Mouse (Mus musculus) frontal cortex, postnatal 36 days (tissue): Measurements from ENCODE around the gene Slc38a8.
A peak's percentile ranks its signal among the peaks of the same experiment; 100 is the strongest.

Source experiments
- DNase-seq, 2 experiments: peaks; one replicate each; pipeline ENCODE4 v3.0.0; 2022; ENCODE audit warnings: low spot score in 2 of 2

Gene Slc38a8

GRCm38 (mm10) chr8:119501598-119501997 is at the start of gene Slc38a8:
Slc38a8 (minus strand) TSS chr8:119501698.
- no peak for DNase-seq

DNA sequence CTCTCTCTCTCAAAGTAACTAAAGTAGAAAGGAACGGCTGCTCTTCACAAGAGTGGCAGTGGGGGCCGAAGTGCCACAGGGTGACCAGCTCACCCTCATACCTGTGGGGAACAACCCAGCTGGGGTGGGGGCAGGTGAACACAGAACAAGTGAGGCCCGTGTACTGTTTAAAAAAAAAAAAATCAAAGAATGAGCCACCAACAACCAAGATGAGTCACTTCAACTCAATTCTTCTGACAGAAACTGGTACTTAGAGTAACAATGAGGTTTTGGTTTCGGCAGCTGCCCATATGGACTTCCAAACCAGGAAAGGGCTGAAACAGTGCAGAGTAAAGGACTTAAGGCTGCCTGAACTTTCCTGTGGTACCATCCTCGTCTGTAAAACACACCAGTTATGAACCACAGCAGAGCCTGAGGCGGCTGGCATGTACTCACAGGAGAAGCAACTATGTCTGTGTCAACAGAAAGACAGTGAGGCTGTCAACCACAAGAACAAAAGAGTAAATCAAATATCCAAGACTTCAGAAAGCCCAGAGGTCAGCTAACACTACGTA is 47.1 kb upstream of the Slc38a8 start:
- DNase-seq = no peak

DNA sequence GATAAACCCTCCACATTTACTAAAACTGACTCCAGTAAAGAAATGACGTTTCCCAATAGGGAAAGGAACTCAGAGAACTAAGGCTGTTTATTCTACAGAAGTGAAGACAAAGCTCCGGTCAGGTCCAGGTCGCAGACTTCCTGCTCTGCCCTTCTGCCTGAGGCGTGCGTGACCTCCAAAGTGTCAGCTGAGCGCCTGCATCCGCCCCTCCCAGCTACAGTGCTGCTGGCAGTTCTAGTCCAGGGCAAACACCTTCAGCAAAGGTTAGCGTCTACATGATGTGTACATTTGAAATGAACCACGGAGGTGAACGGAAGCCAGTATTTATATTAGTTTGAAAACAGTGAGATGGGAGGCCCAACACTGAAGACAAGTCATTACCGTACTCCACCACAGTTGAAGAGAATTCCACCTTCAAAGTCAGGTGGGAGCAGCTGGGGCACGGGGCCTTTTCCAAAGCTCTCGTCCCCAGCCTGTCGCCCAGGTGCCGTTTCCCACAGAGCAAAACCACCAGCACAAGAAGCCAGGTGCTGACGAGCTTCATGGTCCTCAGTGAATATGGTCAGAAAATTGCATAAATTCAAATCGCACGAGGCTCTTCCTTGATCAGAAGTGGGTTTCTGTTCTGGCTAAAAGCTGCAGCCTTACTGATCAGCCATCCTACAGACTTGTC is 45.7 kb upstream of the Slc38a8 start:
- no peak for DNase-seq

DNA sequence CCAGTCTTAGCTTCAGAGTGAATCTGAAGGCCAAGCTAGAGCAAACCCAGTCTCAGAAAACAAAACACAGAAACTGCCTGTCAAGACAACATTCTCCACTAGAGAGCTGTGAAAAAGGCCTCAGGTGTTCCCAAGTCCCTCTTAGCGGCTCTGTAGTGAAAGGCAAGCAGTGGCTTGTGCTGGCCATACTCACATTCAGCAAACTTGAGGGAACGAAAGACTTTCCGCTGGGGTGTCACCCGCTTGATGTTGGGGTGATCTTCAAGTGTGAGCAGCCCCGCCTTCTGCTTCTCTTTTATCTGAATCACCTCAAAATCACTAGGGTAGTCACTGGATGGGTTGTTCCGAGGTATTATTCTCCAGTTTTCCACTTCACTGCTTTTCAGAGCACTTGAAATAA is 44.3 kb upstream of the Slc38a8 start:
- no peak for DNase-seq

DNA sequence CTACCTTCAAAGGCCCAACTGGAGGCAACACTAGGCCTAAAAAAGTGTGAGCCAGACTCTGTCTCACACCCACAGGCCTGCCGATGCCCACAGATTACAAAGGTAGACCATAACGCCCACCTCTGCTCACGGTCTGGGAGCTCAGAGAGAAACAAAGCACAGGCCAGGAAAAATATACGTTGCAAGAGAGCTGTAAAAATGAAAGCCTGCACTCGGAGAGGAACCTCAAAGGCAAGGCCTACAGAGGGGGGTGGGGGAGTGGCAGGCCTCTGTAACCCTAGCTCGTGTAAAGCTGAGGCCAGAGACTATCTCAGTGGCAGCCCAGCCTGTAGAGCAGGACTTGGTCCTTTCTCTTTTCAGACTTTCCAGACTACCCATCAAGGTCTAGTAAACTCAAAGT is 43.7 kb upstream of the Slc38a8 start:
- no peak for DNase-seq

DNA sequence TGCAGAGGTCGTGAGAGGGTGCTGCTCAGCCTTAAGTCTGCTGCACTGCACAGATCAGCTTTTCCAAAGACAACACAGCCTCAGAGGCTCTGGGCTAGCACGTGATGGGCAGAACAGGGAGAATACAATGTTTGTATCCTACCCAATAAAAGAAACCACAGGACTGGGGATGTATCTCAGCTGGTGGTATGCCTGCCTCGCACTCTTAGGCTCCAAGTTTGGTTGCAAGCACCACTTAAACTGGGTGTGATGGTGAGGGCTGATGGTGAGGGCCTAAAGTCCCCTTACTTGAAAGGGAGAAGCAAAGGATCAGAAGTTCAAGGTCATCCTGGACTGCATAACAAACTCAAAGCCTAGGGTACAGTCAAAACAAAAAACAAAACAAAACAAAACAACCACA is 43.1 kb upstream of the Slc38a8 start:
- no peak for DNase-seq

GRCm38 (mm10) chr8:119531973-119532372 is 30.5 kb upstream of the Slc38a8 start:
- DNase-seq = peak; percentile 75 to 80

GRCm38 (mm10) chr8:119531397-119531796 is 29.9 kb upstream of the Slc38a8 start:
- DNase-seq = no peak

- DNase-seq = no peak
Observed at GRCm38 (mm10) chr8:119530937-119531336, 29.4 kb upstream of the Slc38a8 start.

- DNase-seq = no peak
Observed at GRCm38 (mm10) chr8:119528762-119529161, 27.3 kb upstream of the Slc38a8 start.

DNA sequence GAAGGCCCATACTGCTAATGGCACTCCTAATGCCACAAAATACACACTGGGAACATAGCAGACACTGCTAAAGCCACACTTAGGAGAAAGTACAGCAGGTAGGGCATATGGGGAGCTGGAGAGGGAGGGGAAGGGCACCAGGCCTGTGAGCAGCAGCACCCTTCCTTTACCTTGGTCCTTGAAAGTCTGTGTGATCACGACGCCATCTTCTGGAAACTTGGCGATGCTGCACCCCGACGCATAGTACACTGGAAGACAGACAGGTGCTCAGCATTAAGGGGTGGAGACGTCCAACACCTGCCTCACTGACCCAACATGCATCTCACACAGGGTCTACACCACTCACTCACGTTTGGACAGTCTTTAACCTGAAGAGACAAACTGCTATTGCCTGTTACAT is 18.6 kb upstream of the Slc38a8 start:
- DNase-seq = no peak

DNA sequence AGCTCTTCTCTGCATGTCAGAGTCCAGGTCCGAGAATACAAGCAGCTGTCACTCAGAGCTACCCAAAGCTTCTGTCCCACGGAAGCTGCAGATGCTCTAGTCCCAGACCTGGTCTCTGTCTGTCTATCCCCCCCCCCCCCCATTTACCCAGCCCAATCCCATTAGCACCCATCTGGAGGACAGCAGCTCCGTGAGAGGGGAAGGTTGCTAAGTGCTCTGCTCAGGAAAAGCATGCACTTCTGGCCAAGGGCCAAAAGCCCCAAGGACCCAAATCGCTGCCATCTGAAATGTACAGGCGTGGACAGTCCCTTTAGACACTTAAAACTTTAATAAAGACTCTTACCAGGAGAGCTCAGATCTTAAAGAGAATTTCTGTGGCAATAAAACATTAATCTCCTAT is 15.2 kb upstream of the Slc38a8 start:
- DNase-seq = no peak

DNA sequence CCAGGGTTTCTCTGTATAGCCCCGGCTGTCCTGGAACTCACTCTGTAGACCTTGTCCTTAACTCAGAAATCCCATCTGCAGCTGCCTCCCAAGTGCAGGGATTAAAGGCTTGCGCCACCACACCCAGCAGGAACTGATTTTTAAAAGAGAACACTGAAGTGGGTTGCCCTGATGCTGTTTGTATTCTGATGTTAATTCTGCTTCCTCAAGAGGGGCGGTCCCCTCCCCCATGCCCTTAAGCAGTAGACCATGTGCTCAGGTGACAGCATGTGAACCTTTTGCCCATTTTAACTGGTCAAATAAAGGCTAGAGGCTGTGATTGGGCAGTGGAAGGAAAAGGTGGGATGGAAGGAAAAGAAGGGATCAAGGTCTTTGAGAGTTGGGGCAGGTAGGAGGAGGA is 14.3 kb upstream of the Slc38a8 start:
- no peak for DNase-seq

DNA sequence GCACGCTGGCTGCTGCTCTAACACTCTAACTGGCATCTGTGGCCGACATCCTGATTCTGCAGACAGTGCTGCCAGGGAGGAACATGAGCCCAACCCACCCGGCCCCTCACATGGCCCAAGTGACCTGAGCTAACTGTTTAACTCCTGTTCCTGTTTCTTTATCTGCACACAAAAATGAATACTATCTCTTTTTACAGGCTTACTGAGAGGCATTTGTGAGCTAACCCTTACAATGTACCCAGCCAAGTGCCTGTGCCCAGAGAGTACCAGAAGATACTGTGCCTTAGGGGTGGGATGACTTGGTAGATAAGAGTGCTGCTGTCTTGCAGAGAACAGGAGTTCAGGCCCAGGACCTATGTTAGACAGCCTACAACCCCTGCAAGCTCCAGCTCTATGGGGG is 13.4 kb upstream of the Slc38a8 start:
- no peak for DNase-seq

- no peak for DNase-seq
Observed at GRCm38 (mm10) chr8:119513405-119513804, 11.9 kb upstream of the Slc38a8 start.

DNA sequence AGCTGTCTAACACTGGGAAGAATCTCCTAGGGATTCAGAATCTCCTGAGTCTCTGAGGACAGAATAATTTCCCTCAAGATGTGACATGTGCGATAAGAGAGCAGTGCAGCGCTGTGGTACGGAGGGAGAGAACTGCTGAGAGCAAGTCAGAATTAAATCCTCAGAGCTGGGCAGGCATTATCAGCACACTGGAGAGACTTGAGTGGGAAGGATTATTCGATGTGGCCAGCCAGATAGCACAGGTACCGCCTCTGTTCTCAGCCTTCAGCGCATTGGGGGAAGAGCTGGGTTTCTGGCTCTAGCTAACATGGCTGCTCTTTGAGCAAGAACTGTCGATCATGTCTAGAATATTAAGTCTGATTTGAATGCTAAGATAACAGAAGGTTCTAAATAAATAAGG is 10.2 kb upstream of the Slc38a8 start:
- no peak for DNase-seq

DNA sequence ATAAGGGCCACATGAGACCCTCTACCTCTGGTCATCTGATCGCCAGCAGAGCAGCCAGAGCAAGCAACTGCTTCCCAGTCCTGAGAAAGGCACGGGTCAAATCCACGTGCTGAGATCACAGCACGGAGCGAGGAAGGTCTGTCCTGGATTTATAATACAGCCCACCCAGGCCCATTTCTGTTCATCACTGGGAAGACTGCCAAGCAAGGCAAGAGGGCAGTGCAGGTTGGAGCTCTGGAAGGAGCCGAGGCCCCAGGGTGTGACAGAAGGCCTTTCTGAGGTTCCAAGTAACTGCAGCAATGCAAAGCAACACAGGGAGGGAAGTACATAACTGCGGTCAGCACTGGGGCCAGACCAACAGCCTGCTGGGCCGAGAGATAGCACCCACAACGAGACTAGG is 9.0 kb upstream of the Slc38a8 start:
- DNase-seq = no peak

GRCm38 (mm10) chr8:119506106-119506505 is 4.6 kb upstream of the Slc38a8 start:
- no peak for DNase-seq

- DNase-seq = no peak
Observed at GRCm38 (mm10) chr8:119505488-119505887, 4.0 kb upstream of the Slc38a8 start.

- no peak for DNase-seq
Observed at GRCm38 (mm10) chr8:119503191-119503767, 1.8 kb upstream of the Slc38a8 start.

- DNase-seq = no peak
Observed at GRCm38 (mm10) chr8:119502111-119502510, 613 bp upstream of the Slc38a8 start.

- no peak for DNase-seq
Observed at GRCm38 (mm10) chr8:119499836-119500235, 1.7 kb downstream of the Slc38a8 start.

GRCm38 (mm10) chr8:119496848-119497247 is 4.7 kb downstream of the Slc38a8 start:
- peak; percentile 31 to 37 for DNase-seq

- no peak for DNase-seq
Observed at GRCm38 (mm10) chr8:119487093-119487492, 14.4 kb downstream of the Slc38a8 start.
